Mouse (Mus musculus) brain, adult 2 months (tissue): ENCODE data around the gene Paics.
A peak's percentile ranks its signal among the peaks of the same experiment; 100 is the strongest.
"Not testable (repeated sequence)": the region's sequence is repeated elsewhere in the genome, so short reads cannot be mapped to it uniquely, and the experiment has no call there.

Experiments used
- DNase-seq: peaks from one replicate; pipeline ENCODE4 v3.0.0; 2011; ENCODE audit warnings: low read depth, low spot score

The Paics gene

GRCm38 (mm10) chr5:76952112-76953040, 1.3 kb downstream of the Paics start:
- DNase-seq = no peak

GRCm38 (mm10) chr5:76953794-76954193, 2.7 kb downstream of the Paics start:
- no peak for DNase-seq

- no peak for DNase-seq
These were observed 3.3 kb downstream of the Paics start for GRCm38 (mm10) chr5:76954271-76954900.

GRCm38 (mm10) chr5:76955474-76955873, 4.4 kb downstream of the Paics start:
- DNase-seq = no peak

- no peak for DNase-seq
These were observed 6.8 kb downstream of the Paics start for GRCm38 (mm10) chr5:76957954-76958353.

- DNase-seq = no peak
These were observed 8.5 kb downstream of the Paics start for GRCm38 (mm10) chr5:76959587-76959986.

- no peak for DNase-seq
These were observed 11.4 kb downstream of the Paics start for GRCm38 (mm10) chr5:76962545-76962944.

- no peak for DNase-seq
These were observed 13.5 kb downstream of the Paics start for GRCm38 (mm10) chr5:76964651-76965050.

GRCm38 (mm10) chr5:76969250-76969649, 18.1 kb downstream of the Paics start:
- DNase-seq = no peak

GRCm38 (mm10) chr5:76971115-76971514, 20.0 kb downstream of the Paics start:
- DNase-seq = not testable (repeated sequence)

GRCm38 (mm10) chr5:76973488-76973887, 22.4 kb downstream of the Paics start:
- no peak for DNase-seq

- DNase-seq = no peak
These were observed 23.1 kb downstream of the Paics start for GRCm38 (mm10) chr5:76974207-76974553.

GRCm38 (mm10) chr5:76974554-76975285, 23.6 kb downstream of the Paics start, which contains the start of gene Srp72:
TSS of gene Srp72 (plus strand) at chr5:76974683.
- DNase-seq = peak; percentile 93

- DNase-seq = no peak
These were observed 24.6 kb downstream of the Paics start for GRCm38 (mm10) chr5:76975736-76976135.

GRCm38 (mm10) chr5:76984015-76984414, 32.9 kb downstream of the Paics start:
- DNase-seq = no peak

- peak; percentile 8 for DNase-seq
These were observed 39.7 kb downstream of the Paics start for GRCm38 (mm10) chr5:76990789-76991188.

GRCm38 (mm10) chr5:76993174-76993814, 42.2 kb downstream of the Paics start:
- no peak for DNase-seq

GRCm38 (mm10) chr5:76998416-76998815, 47.3 kb downstream of the Paics start:
- DNase-seq = peak; percentile 84

GRCm38 (mm10) chr5:77001192-77001591, 50.1 kb downstream of the Paics start:
- DNase-seq = no peak

GRCm38 (mm10) chr5:77004051-77004821, 53.1 kb downstream of the Paics start, which contains the start of gene Arl9:
TSS of gene Arl9 (plus strand) at chr5:77004055.
- DNase-seq = no peak

- no peak for DNase-seq
These were observed 59.2 kb downstream of the Paics start for GRCm38 (mm10) chr5:77010352-77010751.
